Mouse (Mus musculus): Measurements from ENCODE around the gene Lamb3. TPM values are rescaled to one million over a fixed set of nuclear protein-coding genes. Genes with fewer than 3 reads are reported as not detected.

Lamb3 gene
- polyA plus RNA-seq, 1 experiment from 2014 or later = 24.4 TPM

DNA sequence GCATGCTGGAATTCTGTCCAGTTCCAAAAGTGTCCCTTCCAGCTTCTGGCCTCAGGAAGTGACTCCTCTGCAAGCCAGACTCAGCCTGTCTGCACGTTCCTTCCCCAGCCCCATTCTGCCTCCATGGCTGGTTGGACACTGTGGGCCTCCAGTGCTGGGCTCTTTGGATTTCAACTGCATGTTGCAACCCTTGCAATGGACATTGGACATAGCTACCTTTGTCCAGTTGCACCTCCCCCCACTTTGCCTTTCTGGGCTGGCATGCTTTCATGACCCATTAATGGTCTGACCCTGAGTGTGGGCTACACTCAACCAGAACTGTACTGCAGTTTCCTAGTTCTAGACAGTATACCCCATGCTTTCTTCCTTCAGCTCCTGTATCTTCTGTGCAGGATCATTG is 104.1 kb downstream of the Lamb3 start:
- Histone ChIP-seq H3K27ac (ENCODE audit: low read depth) (no peak overlapping the region), H3K9ac (no peak overlapping the region), H3K4me1 (ENCODE audit: insufficient read depth) (peaks cover 5% of the 10 kb centered on the region; the same call in 1 of the 2 replicates), H3K27me3 (ENCODE audit: insufficient read depth, low read length) (no peaks in the 10 kb centered on the region), H3K4me2 (no peak overlapping the region), H3K4me3 (ENCODE audit: low read depth, low read length) (no peak overlapping the region), H3K9me3 (ENCODE audit: low read depth, low read length) (no peaks in the 10 kb centered on the region), H3K36me3 (ENCODE audit: insufficient read depth) (no peaks in the 10 kb centered on the region)
- WGBS = 59% methylated on average over 1 of the region's 1 CpGs
- no peak for TF ChIP-seq CTCF (IDR thresholded peaks at IDR 0.05; ENCODE audit: low read depth)
- no peak for DNase-seq
- ATAC-seq (ENCODE audit: insufficient read depth) = no peak

DNA sequence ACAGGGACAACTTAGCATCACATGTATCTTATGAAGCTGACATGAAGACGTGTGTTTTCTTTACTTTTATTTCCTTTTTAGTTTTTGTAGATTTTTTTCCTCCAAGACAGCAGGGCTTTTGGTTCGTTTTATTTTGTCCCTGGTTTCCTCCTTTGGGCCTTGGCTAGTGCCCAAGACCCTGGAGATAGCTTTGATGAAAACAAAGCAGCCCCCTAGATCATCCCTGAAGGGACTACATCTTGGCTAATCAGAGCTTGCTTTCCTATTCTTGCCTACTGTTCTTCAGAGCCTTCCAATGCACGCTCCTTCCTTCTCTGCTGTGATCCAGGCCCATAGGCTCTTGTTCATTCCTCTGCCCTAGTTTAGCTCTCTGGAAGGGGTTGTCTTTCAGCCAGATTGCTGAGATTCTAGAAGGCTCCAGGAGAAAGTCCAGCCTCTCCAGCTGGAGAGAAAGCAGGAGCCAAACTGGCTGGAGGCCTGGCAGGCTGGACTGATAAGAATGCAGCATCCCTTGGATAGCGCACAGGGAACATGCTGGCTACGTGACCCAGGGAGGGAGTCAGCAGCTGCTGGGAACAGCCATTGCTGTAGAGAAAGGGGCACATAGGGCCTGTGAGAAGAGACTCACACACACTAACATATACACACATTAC is 108.3 kb downstream of the Lamb3 start:
- H3K27me3 ChIP-seq (ENCODE audit: insufficient read depth, low read length) = no peaks in the 10 kb centered on the region
- no peak for TF ChIP-seq CTCF (IDR thresholded peaks at IDR 0.05; ENCODE audit: low read depth)
- peaks cover 5% of the 10 kb centered on the region; the same call in 1 of the 2 replicates for H3K4me1 ChIP-seq (ENCODE audit: insufficient read depth)
- 38% methylated on average over 5 of the region's 5 CpGs for WGBS
- H3K9me3 ChIP-seq (ENCODE audit: low read depth, low read length) = no peaks in the 10 kb centered on the region
- ATAC-seq (ENCODE audit: insufficient read depth) (peak; percentile 91), DNase-seq (peak; percentile 94)
- H3K27ac ChIP-seq (ENCODE audit: low read depth) = peak overlapping the region; percentile 91
- H3K4me2 ChIP-seq = no peak overlapping the region
- H3K4me3 ChIP-seq (ENCODE audit: low read depth, low read length) = no peak overlapping the region
- no peaks in the 10 kb centered on the region for H3K36me3 ChIP-seq (ENCODE audit: insufficient read depth)
- no peak overlapping the region for H3K9ac ChIP-seq

GRCm38 (mm10) chr1:193316358-193316750 is 108.9 kb downstream of the Lamb3 start:
- TF ChIP-seq CTCF (IDR thresholded peaks at IDR 0.05; ENCODE audit: low read depth) = no peak
- WGBS = 63% methylated on average over 9 of the region's 9 CpGs
- H3K4me2 ChIP-seq = no peak overlapping the region
- H3K9ac ChIP-seq = no peak overlapping the region
- H3K4me3 ChIP-seq (ENCODE audit: low read depth, low read length) = no peak overlapping the region
- peak overlapping the region; percentile 91 for H3K27ac ChIP-seq (ENCODE audit: low read depth)
- H3K27me3 ChIP-seq (ENCODE audit: insufficient read depth, low read length) = no peaks in the 10 kb centered on the region
- no peaks in the 10 kb centered on the region for H3K36me3 ChIP-seq (ENCODE audit: insufficient read depth)
- H3K9me3 ChIP-seq (ENCODE audit: low read depth, low read length) = no peaks in the 10 kb centered on the region
- no peak for DNase-seq
- H3K4me1 ChIP-seq (ENCODE audit: insufficient read depth) = peaks cover 5% of the 10 kb centered on the region; the same call in 1 of the 2 replicates
- ATAC-seq (ENCODE audit: insufficient read depth) = peak; percentile 14; the same call in 1 of the 2 replicates

DNA sequence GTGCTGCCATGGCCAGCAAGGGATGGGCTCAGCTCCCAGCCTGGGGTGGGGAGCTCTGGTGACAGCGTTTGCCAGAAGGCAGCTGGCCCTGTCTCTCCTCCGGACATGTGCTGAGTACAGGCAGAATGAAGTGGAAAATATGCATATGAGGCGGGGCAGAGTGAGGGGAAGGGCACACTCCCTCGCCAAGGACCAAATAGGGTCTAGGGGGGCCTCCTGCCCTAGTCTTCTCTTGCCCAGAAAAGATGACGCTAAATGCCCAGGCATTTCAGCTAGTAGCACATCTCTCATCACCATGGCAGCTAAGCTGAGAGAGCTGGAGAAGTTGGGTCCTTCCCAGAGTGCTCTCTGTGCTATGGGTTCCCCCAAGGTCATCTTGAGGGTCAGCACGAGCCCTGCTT is 109.7 kb downstream of the Lamb3 start:
- DNase-seq = peak; percentile 81
- Histone ChIP-seq H3K27me3 (ENCODE audit: insufficient read depth, low read length) (no peaks in the 10 kb centered on the region), H3K9me3 (ENCODE audit: low read depth, low read length) (no peaks in the 10 kb centered on the region), H3K4me2 (no peak overlapping the region), H3K4me3 (ENCODE audit: low read depth, low read length) (no peak overlapping the region), H3K4me1 (ENCODE audit: insufficient read depth) (peaks cover 5% of the 10 kb centered on the region; the same call in 1 of the 2 replicates), H3K27ac (ENCODE audit: low read depth) (peak overlapping the region; percentile 84), H3K9ac (no peak overlapping the region), H3K36me3 (ENCODE audit: insufficient read depth) (no peaks in the 10 kb centered on the region)
- peak; percentile 79 for ATAC-seq (ENCODE audit: insufficient read depth)
- WGBS = 30% methylated on average over 6 of the region's 6 CpGs
- no peak for TF ChIP-seq CTCF (IDR thresholded peaks at IDR 0.05; ENCODE audit: low read depth)

DNA sequence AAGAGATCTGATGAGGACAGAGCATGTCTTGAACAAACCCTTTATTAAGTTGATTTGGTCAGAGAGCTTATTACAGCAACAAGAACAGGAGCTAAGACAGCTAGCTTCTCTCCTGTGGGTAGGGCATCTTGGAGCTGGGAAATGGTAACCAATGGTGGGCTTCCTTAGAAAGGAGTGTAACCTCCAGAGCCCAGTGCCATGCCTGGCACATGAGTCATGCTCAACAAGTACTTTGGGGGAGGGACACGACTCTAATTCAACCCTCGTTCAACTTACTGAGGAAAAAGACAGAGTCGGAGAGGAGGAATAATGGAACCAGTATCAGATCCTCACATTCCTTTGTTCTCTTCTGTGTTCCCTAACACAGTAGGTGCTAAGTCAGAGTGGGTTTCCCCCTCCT is 112.2 kb downstream of the Lamb3 start:
- no peak for ATAC-seq (ENCODE audit: insufficient read depth)
- no peak for DNase-seq
- Histone ChIP-seq H3K27ac (ENCODE audit: low read depth) (no peak overlapping the region), H3K4me3 (ENCODE audit: low read depth, low read length) (no peak overlapping the region), H3K36me3 (ENCODE audit: insufficient read depth) (no peaks in the 10 kb centered on the region), H3K9me3 (ENCODE audit: low read depth, low read length) (no peaks in the 10 kb centered on the region), H3K27me3 (ENCODE audit: insufficient read depth, low read length) (no peaks in the 10 kb centered on the region), H3K9ac (no peak overlapping the region), H3K4me1 (ENCODE audit: insufficient read depth) (peaks cover 5% of the 10 kb centered on the region; the same call in 1 of the 2 replicates), H3K4me2 (no peak overlapping the region)
- 33% methylated on average over 3 of the region's 3 CpGs for WGBS
- TF ChIP-seq CTCF (IDR thresholded peaks at IDR 0.05; ENCODE audit: low read depth) = no peak

GRCm38 (mm10) chr1:193320398-193320797 is 112.9 kb downstream of the Lamb3 start:
- Histone ChIP-seq H3K4me3 (ENCODE audit: low read depth, low read length) (no peak overlapping the region), H3K4me2 (no peak overlapping the region), H3K27me3 (ENCODE audit: insufficient read depth, low read length) (no peaks in the 10 kb centered on the region), H3K4me1 (ENCODE audit: insufficient read depth) (peaks cover 5% of the 10 kb centered on the region; the same call in 1 of the 2 replicates), H3K36me3 (ENCODE audit: insufficient read depth) (no peaks in the 10 kb centered on the region), H3K9ac (no peak overlapping the region), H3K9me3 (ENCODE audit: low read depth, low read length) (no peaks in the 10 kb centered on the region), H3K27ac (ENCODE audit: low read depth) (no peak overlapping the region)
- no peak for TF ChIP-seq CTCF (IDR thresholded peaks at IDR 0.05; ENCODE audit: low read depth)
- WGBS = 78% methylated on average over 8 of the region's 8 CpGs
- DNase-seq (no peak), ATAC-seq (ENCODE audit: insufficient read depth) (no peak)

DNA sequence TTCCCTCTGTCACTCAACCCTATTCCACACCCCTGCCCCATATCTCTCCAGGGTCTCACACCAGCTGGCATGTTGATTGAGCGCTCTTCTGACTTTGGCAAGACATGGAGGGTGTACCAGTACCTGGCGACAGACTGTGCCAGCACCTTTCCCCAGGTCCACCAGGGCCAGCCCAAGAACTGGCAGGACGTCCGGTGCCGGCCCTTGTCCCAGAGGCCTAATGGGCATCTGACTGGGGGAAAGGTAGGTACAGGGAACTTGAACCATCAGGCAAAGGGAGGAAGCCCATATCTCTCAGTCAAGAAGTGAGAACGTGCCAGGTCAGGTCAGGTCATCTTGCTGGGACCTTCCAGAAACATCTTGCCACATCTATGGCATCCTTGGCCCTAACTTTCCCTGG is 116.2 kb downstream of the Lamb3 start:
- Histone ChIP-seq H3K27me3 (ENCODE audit: insufficient read depth, low read length) (no peaks in the 10 kb centered on the region), H3K27ac (ENCODE audit: low read depth) (no peak overlapping the region), H3K4me1 (ENCODE audit: insufficient read depth) (no peaks in the 10 kb centered on the region), H3K4me2 (no peak overlapping the region), H3K36me3 (ENCODE audit: insufficient read depth) (no peaks in the 10 kb centered on the region), H3K9ac (no peak overlapping the region), H3K9me3 (ENCODE audit: low read depth, low read length) (no peaks in the 10 kb centered on the region), H3K4me3 (ENCODE audit: low read depth, low read length) (no peak overlapping the region)
- no peak for DNase-seq
- 86% methylated on average over 6 of the region's 6 CpGs for WGBS
- no peak for TF ChIP-seq CTCF (IDR thresholded peaks at IDR 0.05; ENCODE audit: low read depth)
- no peak for ATAC-seq (ENCODE audit: insufficient read depth)

Data from lung, embryonic 14.5 days (tissue).